Mouse (Mus musculus) MEL (cell line): ENCODE measurements at regions not wholly inside any gene's neighbourhood (a gene's known extent, or its start where the extent isn't known, plus 50 kb on each side); places are given as distances from the start of the nearest gene placed in this dataset.

ENCODE experiments used
- DNase-seq: peaks from one replicate; pipeline ENCODE4 v3.0.0; 2011; ENCODE audit warnings: low read depth, low spot score
- H3K27ac ChIP-seq: 2 replicates; pipeline ENCODE4 v1.5.1; 2012; ENCODE audit warnings: low read depth, mild to moderate bottlenecking, control low read depth, low read length, moderate library complexity; ENCODE audit not compliant: control insufficient read depth
- H3K27me3 ChIP-seq, 2 experiments: fragments of 150-350 bp in 1 of 2; sonication (generic) in 1 of 2; 2 replicates each; pipeline ENCODE4 v1.6.1; 2012; ENCODE audit warnings: low read length in 2 of 2, mild to moderate bottlenecking in 2 of 2, improper control_type of control experiment in 1 of 2, moderate library complexity in 1 of 2; ENCODE audit not compliant: insufficient read depth in 2 of 2, control insufficient read depth in 1 of 2
- H3K36me3 ChIP-seq, 2 experiments: 2 replicates each; pipeline ENCODE4 v1.6.1; 2012 to 2014; ENCODE audit warnings: low read length in 2 of 2, improper control_type of control experiment in 1 of 2, inconsistent platforms in 1 of 2, mild to moderate bottlenecking in 1 of 2; ENCODE audit not compliant: insufficient read depth in 2 of 2, control insufficient read depth in 1 of 2
- H3K4me1 ChIP-seq, 2 experiments: fragments of 150-350 bp in 1 of 2; sonication (generic) in 1 of 2; 2 replicates each; pipeline ENCODE4 v1.6.1; 2012; ENCODE audit warnings: low read length in 2 of 2, improper control_type of control experiment in 1 of 2, mild to moderate bottlenecking in 1 of 2; ENCODE audit not compliant: insufficient read depth in 2 of 2, control insufficient read depth in 1 of 2
- H3K4me3 ChIP-seq, 2 experiments: fragments of 150-350 bp in 1 of 2; sonication (generic) in 1 of 2; 2 replicates each; pipeline ENCODE4 v1.5.1; 2012; ENCODE audit warnings: low read depth in 2 of 2, low read length in 2 of 2, mild to moderate bottlenecking in 2 of 2, moderate library complexity in 2 of 2, control low read depth in 1 of 2, improper control_type of control experiment in 1 of 2; ENCODE audit not compliant: control insufficient read depth in 1 of 2, insufficient read depth in 1 of 2
- H3K79me2 ChIP-seq: 2 replicates; pipeline ENCODE4 v1.6.1; 2012; ENCODE audit warnings: mild to moderate bottlenecking, low read length, moderate library complexity; ENCODE audit not compliant: control insufficient read depth, poor library complexity, insufficient read depth
- H3K9ac ChIP-seq: 2 replicates; pipeline ENCODE4 v1.6.1; 2012; ENCODE audit warnings: low read depth, mild to moderate bottlenecking, control low read depth, low read length, moderate library complexity; ENCODE audit not compliant: control insufficient read depth, poor library complexity, severe bottlenecking
- H3K9me3 ChIP-seq: fragments of 150-350 bp; sonication (generic); replicated peaks from 2 replicates; pipeline ENCODE4 v1.6.1; 2012; ENCODE audit warnings: mild to moderate bottlenecking, low read length, improper control_type of control experiment, moderate library complexity; ENCODE audit not compliant: insufficient read depth
- CTCF ChIP-seq, 3 experiments: IDR thresholded peaks in 2 of 3; conservative IDR thresholded peaks in 1 of 3; 2 replicates each; pipeline ENCODE4 v1.5.1; 2011 to 2012; ENCODE audit warnings: low read length in 3 of 3, low read depth in 2 of 3, mild to moderate bottlenecking in 2 of 3, improper control_type of control experiment in 1 of 3, inconsistent platforms in 1 of 3, mixed read lengths in 1 of 3, moderate library complexity in 1 of 3; ENCODE audit not compliant: control insufficient read depth in 1 of 3, insufficient read depth in 1 of 3, poor library complexity in 1 of 3, severe bottlenecking in 1 of 3
- E2F4 ChIP-seq: IDR thresholded peaks from 2 replicates; pipeline ENCODE4 v1.6.1; 2011; ENCODE audit warnings: low read depth, low read length, improper control_type of control experiment, borderline replicate concordance
- ELF1 ChIP-seq: IDR thresholded peaks from 2 replicates; pipeline ENCODE4 v1.6.1; 2014; ENCODE audit warnings: low read depth, mild to moderate bottlenecking, inconsistent platforms, low read length, improper control_type of control experiment, moderate library complexity
- EP300 ChIP-seq, 2 experiments: IDR thresholded peaks; 2 replicates each; pipeline ENCODE4 v1.6.1; 2011; ENCODE audit warnings: improper control_type of control experiment in 2 of 2, low read length in 2 of 2, low read depth in 1 of 2, mild to moderate bottlenecking in 1 of 2
- HCFC1 ChIP-seq: IDR thresholded peaks from 2 replicates; pipeline ENCODE4 v1.6.1; 2012; ENCODE audit warnings: low read depth, mild to moderate bottlenecking, inconsistent platforms, low read length, improper control_type of control experiment, moderate library complexity
- MAX ChIP-seq: IDR thresholded peaks from 2 replicates; pipeline ENCODE4 v1.6.1; 2011; ENCODE audit warnings: low read length, improper control_type of control experiment
- MYC ChIP-seq: IDR thresholded peaks from 2 replicates; pipeline ENCODE4 v1.6.1; 2011; ENCODE audit warnings: low read depth, mild to moderate bottlenecking, low read length, improper control_type of control experiment, moderate library complexity
- NELFE ChIP-seq: IDR thresholded peaks from 2 replicates; pipeline ENCODE4 v1.6.1; 2011; ENCODE audit warnings: low read depth, low read length, improper control_type of control experiment
- POLR2AphosphoS2 ChIP-seq: IDR thresholded peaks from 2 replicates; pipeline ENCODE4 v1.6.1; 2011; ENCODE audit warnings: low read length, improper control_type of control experiment
- POLR2AphosphoS5 ChIP-seq: IDR thresholded peaks from 2 replicates; pipeline ENCODE4 v1.6.1; 2012; ENCODE audit warnings: low read depth, borderline replicate concordance, mild to moderate bottlenecking, inconsistent platforms, low read length, moderate library complexity, mixed read lengths
- TAL1 ChIP-seq: IDR thresholded peaks from 2 replicates; pipeline ENCODE4 v1.6.1; 2012; ENCODE audit warnings: mild to moderate bottlenecking, inconsistent platforms, low read length, moderate library complexity, mixed read lengths
- TBP ChIP-seq: IDR thresholded peaks from 2 replicates; pipeline ENCODE4 v1.8.0; 2011; ENCODE audit warnings: low read depth, low read length, improper control_type of control experiment
- TCF12 ChIP-seq: IDR thresholded peaks from 2 replicates; pipeline ENCODE4 v1.6.1; 2014; ENCODE audit warnings: low read depth, mild to moderate bottlenecking, inconsistent platforms, low read length, improper control_type of control experiment, moderate library complexity
- ZC3H11A ChIP-seq: IDR thresholded peaks from 2 replicates; pipeline ENCODE4 v1.6.1; 2012; ENCODE audit warnings: low read depth, mild to moderate bottlenecking, inconsistent platforms, low read length, improper control_type of control experiment
- ZKSCAN1 ChIP-seq: IDR thresholded peaks from 2 replicates; pipeline ENCODE4 v1.6.1; 2012; ENCODE audit warnings: low read depth, mild to moderate bottlenecking, inconsistent platforms, low read length, improper control_type of control experiment, moderate library complexity
- ZNF384 ChIP-seq: IDR thresholded peaks from 2 replicates; pipeline ENCODE4 v1.6.1; 2012; ENCODE audit warnings: low read depth, mild to moderate bottlenecking, inconsistent platforms, low read length, improper control_type of control experiment

GRCm38 (mm10) chr10:19498112-19498511 lies 93.6 kb upstream of the Ifngr1 start:
- H3K27ac ChIP-seq: no peak overlapping the region
- no peak overlapping the region for H3K4me3 ChIP-seq
- no peak for TF ChIP-seq POLR2AphosphoS5
- no peak for TF ChIP-seq MAX
- no peak for TF ChIP-seq POLR2AphosphoS2
- no peak for TF ChIP-seq TAL1
- TF ChIP-seq TBP: no peak
- H3K36me3 ChIP-seq: no peaks in the 10 kb centered on the region
- no peaks in the 10 kb centered on the region for H3K9me3 ChIP-seq
- peaks cover 0 to 1% of the 10 kb centered on the region in 2 experiments; a peak in 3 of 4 replicates for H3K27me3 ChIP-seq
- no peak overlapping the region for H3K9ac ChIP-seq
- no peaks in the 10 kb centered on the region for H3K4me1 ChIP-seq
- DNase-seq: no peak
- no peaks in the 10 kb centered on the region for H3K79me2 ChIP-seq

GRCm38 (mm10) chr10:19502874-19503273 lies 88.9 kb upstream of the Ifngr1 start:
- no peaks in the 10 kb centered on the region for H3K4me1 ChIP-seq
- no peak for TF ChIP-seq ZKSCAN1
- TF ChIP-seq NELFE: no peak
- TF ChIP-seq ZC3H11A: no peak
- no peak for TF ChIP-seq POLR2AphosphoS5
- TF ChIP-seq ZNF384: no peak
- no peak for TF ChIP-seq ELF1
- TF ChIP-seq E2F4: no peak
- no peak for TF ChIP-seq HCFC1
- TF ChIP-seq TCF12: no peak
- TF ChIP-seq CTCF (IDR thresholded peaks at IDR 0.05 in 2 of 3, conservative IDR thresholded peaks at IDR 0.05 in 1 of 3; ENCODE audit: control insufficient read depth in 1 of 3, insufficient read depth in 1 of 3, low read depth in 2 of 3, low read length in 3 of 3, poor library complexity in 1 of 3, severe bottlenecking in 1 of 3): no peak
- no peak for TF ChIP-seq EP300 (IDR thresholded peaks at IDR 0.05; ENCODE audit: low read depth in 1 of 2, low read length in 2 of 2)
- no peak for TF ChIP-seq MYC
- H3K9ac ChIP-seq: no peak overlapping the region
- no peak overlapping the region for H3K4me3 ChIP-seq
- H3K9me3 ChIP-seq: no peaks in the 10 kb centered on the region
- H3K79me2 ChIP-seq: no peaks in the 10 kb centered on the region
- no peak overlapping the region for H3K27ac ChIP-seq
- DNase-seq: no peak
- H3K27me3 ChIP-seq: peaks cover 0 to 2% of the 10 kb centered on the region in 2 experiments; a peak in 1 of 4 replicates
- H3K36me3 ChIP-seq: no peaks in the 10 kb centered on the region
